In genomic region chr1:56991613-56992012, GRCm38 (mm10) we compare ENCODE assay signal across 12 mouse cellular contexts. TPM values are rescaled to one million over a fixed set of nuclear protein-coding genes. Genes with fewer than 3 reads are reported as not detected.
DNase-seq lines count a peak whose midpoint lies in the region; ATAC-seq and TF ChIP-seq lines count a peak whose summit lies in the region.
"Had no signal": no experiment of that assay in that cellular context is flagged by ENCODE, and none has a peak within 500 bp of the region (broad histone marks: within the 10 kb centered on the region; RNA-seq: fewer than 3 reads in every experiment).

No protein-coding gene starts in this region.

- intact Hi-C loops in heart, postnatal 36 days (cut with DNase I) = no loop called here

- peak; percentile 77 for DNase-seq in heart, adult 11 months
- no peak for DNase-seq in heart, postnatal 36 days
- no peak for DNase-seq in lung, postnatal 0 days (ENCODE audit: low spot score)
- DNase-seq in lung, adult 2 months = no peak
- peak; percentile 51 for DNase-seq in ES-CJ7 (ENCODE audit: low read depth, low spot score)
- no peak for DNase-seq in midbrain, embryonic 10.5 days (ENCODE audit: low spot score)
- DNase-seq: cerebellum, adult 11 months had no signal

- no peaks in the 10 kb centered on the region for H3K36me3 ChIP-seq in lung, postnatal 0 days (ENCODE audit: insufficient read depth, low read length)
- H3K36me3 ChIP-seq in midbrain, embryonic 10.5 days = no peaks in the 10 kb centered on the region
- H3K36me3 ChIP-seq: heart, embryonic 13.5 days; limb, embryonic 13.5 days; midbrain, embryonic 15.5 days had no signal

- no peak for ATAC-seq in lung, postnatal 0 days
- ATAC-seq in granulocyte monocyte progenitor cell, adult 5-6 weeks (replicated peaks; ENCODE audit: poor library complexity, severe bottlenecking) = peak; percentile 77
- no peak for ATAC-seq in monocyte, adult 5-6 weeks (replicated peaks; ENCODE audit: insufficient number of reproducible peaks, low FRiP score, low TSS enrichment, poor library complexity, severe bottlenecking)
- ATAC-seq: midbrain, embryonic 15.5 days had no signal

- H3K4me2 ChIP-seq in lung, postnatal 0 days (replicated peaks; ENCODE audit: low read depth, low read length) = no peak overlapping the region
- H3K4me2 ChIP-seq: heart, embryonic 13.5 days; limb, embryonic 13.5 days; midbrain, embryonic 15.5 days had no signal

- no peak overlapping the region for H3K4me3 ChIP-seq in lung, postnatal 0 days (ENCODE audit: low read depth, low read length)
- no peak overlapping the region for H3K4me3 ChIP-seq in lung, adult 2 months (replicated peaks; ENCODE audit: extremely low read depth, low read depth, low read length)
- no peak overlapping the region for H3K4me3 ChIP-seq in midbrain, embryonic 10.5 days
- H3K4me3 ChIP-seq: heart, embryonic 13.5 days; limb, embryonic 13.5 days; midbrain, embryonic 15.5 days had no signal

- H3K9ac ChIP-seq in lung, postnatal 0 days (replicated peaks; ENCODE audit: low read depth) = no peak overlapping the region
- H3K9ac ChIP-seq: heart, embryonic 13.5 days; limb, embryonic 13.5 days; midbrain, embryonic 15.5 days had no signal

- WGBS in lung, postnatal 0 days = 52% methylated on average over 4 of the region's 4 CpGs
- 54% methylated on average over 4 of the region's 4 CpGs for WGBS in lung, adult 2 months
- 54% methylated on average over 4 of the region's 4 CpGs for WGBS in midbrain, embryonic 10.5 days

- no peaks in the 10 kb centered on the region for H3K4me1 ChIP-seq in lung, postnatal 0 days (ENCODE audit: insufficient read depth, low read depth, low read length)
- no peaks in the 10 kb centered on the region for H3K4me1 ChIP-seq in lung, adult 2 months (ENCODE audit: control insufficient read depth, insufficient read depth, low read length)
- H3K4me1 ChIP-seq in midbrain, embryonic 10.5 days = no peaks in the 10 kb centered on the region
- H3K4me1 ChIP-seq: heart, embryonic 13.5 days; limb, embryonic 13.5 days; midbrain, embryonic 15.5 days had no signal

- TF ChIP-seq EP300 in lung, postnatal 0 days (IDR thresholded peaks at IDR 0.05) = no peak

- TF ChIP-seq CTCF in lung, postnatal 0 days (IDR thresholded peaks at IDR 0.05) = peak; percentile 53
- no peak for TF ChIP-seq CTCF in lung, adult 2 months (IDR thresholded peaks at IDR 0.05; ENCODE audit: insufficient read depth, low read length)

- no peak overlapping the region for H3K27ac ChIP-seq in lung, postnatal 0 days (ENCODE audit: low read length)
- H3K27ac ChIP-seq in midbrain, embryonic 10.5 days (replicated peaks) = no peak overlapping the region
- H3K27ac ChIP-seq: heart, embryonic 13.5 days; limb, embryonic 13.5 days; midbrain, embryonic 15.5 days had no signal

- TF ChIP-seq POLR2A in lung, adult 2 months (IDR thresholded peaks at IDR 0.05; ENCODE audit: borderline replicate concordance, extremely low read depth, low read depth, low read length) = no peak

- 0 out of 2 replicates have a peak, but pooled peaks cover 6% of the 10 kb centered on the region for H3K27me3 ChIP-seq in lung, postnatal 0 days (replicated peaks; ENCODE audit: insufficient read depth, low read length)
- H3K27me3 ChIP-seq in midbrain, embryonic 10.5 days (ENCODE audit: low read depth, poor library complexity, severe bottlenecking) = peaks cover 40% of the 10 kb centered on the region

- H3K9me3 ChIP-seq in lung, postnatal 0 days (ENCODE audit: low read length) = no peaks in the 10 kb centered on the region
- H3K9me3 ChIP-seq in midbrain, embryonic 10.5 days (replicated peaks) = no peaks in the 10 kb centered on the region
- H3K9me3 ChIP-seq: heart, embryonic 13.5 days; limb, embryonic 13.5 days; midbrain, embryonic 15.5 days had no signal

RNA-seq across cellular contexts. Expression of gene Satb2, which starts 13.2 kb away (rescaled TPM):
- total RNA-seq in heart, postnatal 36 days (2021) = under 1 TPM; 0.35 to 0.36 TPM
- 0.17 TPM in 2 replicates for polyA plus RNA-seq in lung, postnatal 0 days (2015; fragmentation: Nextera tagmentation; extraction: Ambion mirVana)
- 0.22 and 0.48 TPM in 2 replicates for polyA plus RNA-seq in lung, adult 2 months (2012; rRNA removed)
- total RNA-seq in granulocyte monocyte progenitor cell, adult 5-6 weeks (2014; fragmentation: Nextera tagmentation) = 1.0 and 1.9 TPM in 2 replicates
- total RNA-seq in granulocyte monocyte progenitor cell, adult 5-6 weeks (2017) = 0.56 and 7.2 TPM in 2 replicates
- total RNA-seq in monocyte, adult 5-6 weeks (2017) = 0.38 to 1.1 TPM (median 0.64 TPM) in 3 replicates
- 0.81 and 1.1 TPM in 2 replicates for polyA plus RNA-seq in midbrain, embryonic 10.5 days (2016; fragmentation: Nextera tagmentation; extraction: Ambion mirVana)

Comparison
In these comparisons a context has a peak if more than half of its experiments do, and no peak if none do; other contexts are left out.
1. DNase-seq: peak in heart, adult 11 months (single experiment) and ES-CJ7 (single experiment); none in heart, postnatal 36 days (0 of 2), lung, postnatal 0 days (single experiment), lung, adult 2 months (single experiment) and midbrain, embryonic 10.5 days (single experiment).